Mouse (Mus musculus): ENCODE results near the gene Rsad2.

GRCm38 (mm10) chr12:26469098-26470041 lies 13.1 kb upstream of the Rsad2 start, which contains the start of gene Cmpk2:
- 0 out of 2 replicates have a peak, but pooled peaks have one; percentile 15 for TF ChIP-seq CTCF (IDR thresholded peaks at IDR 0.05; ENCODE audit: borderline replicate concordance, control insufficient read depth, extremely low read depth, insufficient read depth, low read length, poor library complexity)
- TF ChIP-seq POLR2A (IDR thresholded peaks at IDR 0.05; ENCODE audit: control insufficient read depth, extremely low read depth, insufficient read depth, low read length, poor library complexity), result peak; percentile 17; the same call in 1 of the 2 replicates
